Mouse (Mus musculus) retina, embryonic 14.5 days (tissue): ENCODE data around the gene Zfp523.
"Not testable (repeated sequence)": the region's sequence is repeated elsewhere in the genome, so short reads cannot be mapped to it uniquely, and the experiment has no call there.

Experiments used
- DNase-seq: peaks from one replicate; pipeline ENCODE4 v3.0.0-alpha.2; 2015; ENCODE audit warnings: low spot score

Zfp523 gene

DNA sequence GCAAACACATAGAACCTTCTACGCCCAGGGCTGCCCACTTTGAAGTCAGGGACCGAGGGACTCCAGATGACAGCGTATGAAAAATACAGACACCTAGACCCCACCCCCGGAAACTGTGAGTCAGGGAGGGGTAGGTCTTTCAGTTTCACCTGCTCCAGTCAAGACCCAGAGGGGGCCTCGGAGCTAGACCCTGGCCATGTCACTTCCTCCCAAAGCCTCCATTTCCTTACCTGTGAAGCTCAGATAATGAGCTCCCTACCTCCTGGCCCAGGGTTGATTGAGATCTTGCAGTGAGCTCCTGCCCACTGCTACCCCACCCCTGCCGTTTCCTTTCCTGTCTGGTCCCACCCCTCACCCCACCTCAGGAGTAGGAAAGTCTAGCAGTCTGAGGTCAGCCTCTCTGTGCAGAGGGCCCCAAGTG lies 35.0 kb downstream of the Zfp523 start:
- no peak for DNase-seq

DNA sequence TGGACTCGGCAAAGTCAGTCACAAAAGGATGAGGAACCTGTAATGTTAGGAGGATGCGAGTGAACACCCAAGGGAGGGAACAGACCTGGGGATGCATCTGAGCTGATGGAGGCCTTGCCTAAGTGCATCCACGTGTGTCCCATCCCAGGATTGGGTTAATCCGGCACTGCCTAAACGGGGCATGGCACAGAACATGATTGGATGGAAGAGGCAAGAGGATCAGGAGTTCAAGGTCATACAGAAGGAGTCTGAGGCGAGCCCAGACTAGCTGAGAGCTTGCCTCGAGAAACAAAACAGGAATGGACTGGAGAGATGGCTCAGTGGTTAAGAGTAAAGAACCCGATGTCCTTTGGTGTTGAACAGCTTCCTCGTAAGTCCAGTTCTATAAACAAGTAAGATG lies 35.5 kb downstream of the Zfp523 start:
- no peak for DNase-seq

DNA sequence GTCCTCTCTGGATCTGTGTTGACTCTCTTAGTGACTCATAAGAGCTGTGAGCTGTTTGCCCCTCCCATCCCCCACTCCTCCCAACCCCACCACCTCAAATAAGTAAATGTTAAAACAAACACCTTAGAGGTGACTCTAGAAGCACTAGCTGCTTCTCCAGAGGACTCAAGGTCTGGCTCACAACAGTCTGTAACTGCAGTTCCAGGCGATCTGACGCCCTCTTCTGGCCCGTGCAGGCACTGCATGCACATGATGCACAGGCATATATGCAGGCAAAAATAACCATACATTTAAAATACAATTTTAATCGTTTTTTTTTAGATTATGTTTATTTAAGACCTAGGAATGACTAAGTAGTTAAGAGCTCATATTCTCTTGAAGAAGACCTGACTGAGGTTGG lies 36.3 kb downstream of the Zfp523 start:
- no peak for DNase-seq

DNA sequence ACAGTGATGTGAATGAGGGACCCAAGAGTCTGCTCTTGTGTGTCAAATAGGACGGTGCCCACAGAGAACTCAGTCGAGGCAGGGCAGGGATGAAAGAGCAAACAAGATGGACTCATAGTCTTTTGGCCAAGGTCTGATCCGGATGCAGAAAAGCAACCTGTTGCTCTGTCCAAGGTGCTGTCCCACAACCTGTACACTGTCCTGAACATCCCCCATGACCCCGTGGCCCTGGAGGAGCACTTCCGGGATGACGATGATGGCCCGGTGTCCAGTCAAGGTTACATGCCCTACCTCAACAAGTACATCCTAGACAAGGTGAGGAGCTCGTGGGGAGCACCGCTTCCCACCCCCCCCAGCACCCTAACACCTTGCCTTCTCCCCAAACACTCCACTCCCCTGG lies 39.9 kb downstream of the Zfp523 start:
- no peak for DNase-seq

DNA sequence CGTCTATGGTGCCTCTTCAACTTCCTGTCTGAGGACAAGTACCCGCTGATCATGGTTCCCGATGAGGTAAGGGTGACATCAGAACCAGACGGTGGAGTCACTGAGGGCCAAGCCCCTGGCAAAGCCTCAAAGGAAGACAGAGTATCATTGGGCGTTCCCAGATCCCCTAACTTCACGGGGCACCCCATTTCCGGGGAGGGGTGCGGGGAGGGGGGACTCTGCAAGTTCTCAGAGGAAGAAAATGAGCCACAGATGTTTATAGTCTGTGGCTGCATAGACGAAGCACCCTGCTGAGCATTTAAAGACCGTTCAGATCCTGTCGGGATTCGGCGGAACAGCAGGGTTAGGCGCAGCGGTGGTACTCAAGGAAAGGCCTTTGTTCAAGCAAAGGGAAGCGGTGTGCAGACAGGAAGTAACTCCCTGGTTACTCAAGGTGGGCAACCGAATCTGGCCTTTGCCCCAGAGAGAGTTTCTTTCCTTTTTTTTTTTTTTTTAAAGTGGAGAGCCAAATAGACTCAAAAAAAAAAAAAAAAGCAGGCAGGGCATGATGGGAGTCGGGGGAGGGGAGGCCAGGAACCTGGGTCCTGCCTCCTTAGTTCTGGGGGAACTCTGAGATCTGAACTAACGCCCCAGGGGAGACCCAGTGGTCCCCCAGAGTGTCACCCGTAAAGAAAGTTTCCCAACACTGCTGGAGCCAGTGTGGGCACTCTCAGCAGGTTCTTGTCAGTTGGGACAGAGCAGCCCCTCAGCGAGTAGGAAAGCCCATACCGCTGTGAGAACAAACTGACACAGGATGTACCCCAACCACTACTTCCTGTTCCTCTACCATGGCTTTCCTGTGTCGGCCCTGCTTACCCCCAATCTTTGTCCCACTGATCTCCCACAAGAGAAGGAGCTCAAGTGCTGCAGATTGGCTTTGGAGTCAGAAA lies 41.1 kb downstream of the Zfp523 start:
- no peak for DNase-seq

DNA sequence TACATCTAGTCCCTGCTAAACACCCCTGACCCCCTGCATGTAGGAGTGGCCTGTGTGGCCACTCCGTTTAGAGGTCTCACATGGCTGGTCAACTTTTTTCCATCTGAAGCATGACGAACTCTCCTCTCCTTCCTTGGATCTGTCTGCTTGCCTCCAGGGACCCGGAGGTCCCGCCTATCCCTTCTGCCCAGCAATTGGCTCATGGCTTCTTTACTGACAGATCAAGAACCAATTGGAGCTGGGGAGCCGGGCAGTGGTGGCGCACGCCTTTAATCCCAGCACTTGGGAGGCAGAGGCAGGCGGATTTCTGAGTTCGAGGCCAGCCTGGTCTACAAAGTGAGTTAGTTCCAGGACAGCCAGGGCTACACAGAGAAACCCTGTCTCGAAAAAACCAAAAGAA lies 45.5 kb downstream of the Zfp523 start:
- not testable (repeated sequence) for DNase-seq

DNA sequence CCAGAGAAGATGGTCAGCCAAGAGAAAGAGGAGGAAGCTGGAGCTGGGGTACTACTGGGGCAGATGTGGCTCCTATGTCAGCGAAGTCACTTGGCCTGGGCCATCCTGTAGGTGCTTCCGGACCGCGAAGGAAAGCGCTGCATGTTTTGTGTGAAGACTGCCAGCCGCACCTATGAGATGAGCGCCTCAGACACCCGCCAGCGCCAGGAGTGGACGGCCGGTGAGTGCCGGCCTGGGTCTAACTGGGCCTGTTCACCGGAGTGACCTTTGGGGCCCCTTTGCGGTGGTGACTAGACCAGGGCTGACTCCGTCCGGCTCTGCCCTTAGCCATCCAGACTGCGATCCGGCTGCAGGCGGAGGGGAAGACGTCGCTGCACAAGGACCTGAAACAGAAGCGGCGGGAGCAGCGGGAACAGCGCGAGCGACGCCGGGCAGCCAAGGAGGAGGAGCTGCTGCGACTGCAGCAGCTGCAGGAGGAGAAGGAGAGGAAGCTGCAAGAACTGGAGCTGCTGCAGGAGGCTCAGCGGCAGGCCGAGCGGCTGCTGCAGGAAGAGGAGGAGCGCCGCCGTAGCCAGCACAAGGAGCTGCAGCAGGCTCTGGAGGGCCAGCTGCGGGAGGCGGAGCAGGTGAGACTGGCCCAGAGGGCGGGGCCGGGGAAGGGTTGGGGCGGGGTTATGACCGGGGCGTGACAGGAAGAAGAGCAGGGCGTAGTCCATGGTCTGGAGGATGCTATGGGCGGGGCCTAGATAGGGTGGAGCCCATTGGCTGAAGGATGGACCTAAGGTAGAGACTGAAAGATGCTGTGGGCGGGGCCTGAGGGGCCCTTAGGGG lies 46.8 kb downstream of the Zfp523 start:
- peak; percentile 90 for DNase-seq

DNA sequence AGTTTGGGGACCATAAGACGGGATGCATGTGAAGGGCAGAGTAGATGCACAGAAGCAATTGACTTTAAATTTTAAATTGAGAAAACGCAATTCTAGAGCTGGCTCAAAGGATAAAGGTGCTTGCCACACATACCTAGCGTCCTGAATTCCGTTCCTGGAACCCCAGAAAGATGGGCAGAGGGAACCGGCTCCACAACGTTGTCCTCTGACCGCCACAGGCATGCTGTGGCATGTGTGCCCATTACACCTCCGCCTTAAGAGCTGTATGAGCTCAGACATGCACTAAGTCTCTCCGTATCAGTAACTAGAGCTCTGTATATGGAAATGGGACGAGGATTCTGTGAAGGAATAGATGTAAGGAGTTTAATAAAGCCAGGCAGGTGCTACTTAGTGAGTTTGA lies 47.7 kb downstream of the Zfp523 start:
- DNase-seq: no peak

DNA sequence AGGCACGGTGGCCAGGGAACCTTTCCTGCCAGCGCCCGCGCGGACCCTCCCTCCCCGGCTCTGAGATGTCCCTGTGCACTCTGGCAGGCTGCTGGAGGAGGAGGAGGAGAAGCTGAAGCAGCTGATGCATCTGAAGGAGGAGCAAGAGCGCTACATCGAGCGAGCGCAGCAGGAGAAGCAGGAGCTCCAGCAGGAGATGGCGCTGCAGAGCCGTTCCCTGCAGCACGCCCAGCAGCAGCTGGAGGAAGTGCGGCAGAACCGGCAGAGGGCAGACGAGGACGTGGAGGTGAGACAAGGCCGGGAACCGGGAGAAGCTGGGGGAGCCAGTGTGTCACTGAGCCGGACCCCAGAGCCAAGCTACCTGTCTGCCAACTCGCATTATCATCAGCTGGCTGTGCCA lies 49.1 kb downstream of the Zfp523 start:
- DNase-seq: peak; percentile 95

DNA sequence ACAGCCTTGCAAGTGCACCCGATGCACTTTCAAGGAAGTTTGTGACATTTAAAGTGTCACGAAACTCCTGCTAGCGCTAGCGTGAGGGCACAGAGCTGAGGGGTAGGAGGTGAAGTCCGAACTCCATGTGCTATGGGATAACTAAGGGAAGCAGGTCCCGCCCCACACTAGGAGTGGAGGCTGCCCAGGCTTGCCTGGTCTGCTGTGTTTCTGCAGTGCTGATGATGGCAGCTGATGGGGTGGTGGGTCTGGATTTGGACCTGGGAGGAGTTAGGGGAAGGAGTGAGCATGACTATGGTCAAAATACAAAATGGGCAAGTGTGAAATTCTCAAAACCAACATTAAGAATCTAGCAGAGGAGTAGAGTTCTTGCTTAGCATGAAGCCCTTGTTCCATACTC lies 53.6 kb downstream of the Zfp523 start:
- no peak for DNase-seq

DNA sequence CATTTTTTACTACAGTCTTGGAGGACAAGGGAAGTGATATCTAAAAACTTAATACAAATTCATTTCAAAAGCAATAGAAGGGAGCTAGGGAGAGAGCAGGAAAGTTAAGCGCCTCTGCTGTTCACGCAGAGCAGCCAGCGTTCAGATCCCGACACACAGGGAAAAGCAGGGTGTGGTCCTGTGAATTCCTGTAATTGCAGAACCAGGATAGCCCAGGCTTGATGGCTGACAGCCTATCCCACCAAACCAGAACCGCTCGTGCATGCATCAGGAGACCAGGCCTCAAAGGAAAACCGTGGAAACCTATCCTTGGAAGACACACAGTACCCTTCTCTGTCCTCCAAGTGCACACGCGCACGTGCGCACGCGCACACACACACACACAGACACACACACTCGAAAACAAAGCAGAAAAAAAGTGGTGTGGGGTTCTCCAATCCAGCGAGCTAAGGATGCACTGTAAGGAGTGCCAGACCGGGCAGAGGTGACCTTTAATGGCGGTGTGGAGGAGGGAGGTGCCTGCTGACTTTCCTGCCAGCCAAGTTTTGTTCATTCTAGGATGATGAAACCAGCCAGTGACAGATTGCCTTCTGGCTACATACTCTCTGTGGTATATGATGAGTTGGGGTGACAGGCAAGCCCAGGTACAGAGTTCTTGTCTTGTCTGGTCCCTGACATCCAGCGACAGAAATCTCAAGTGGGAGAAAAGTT lies 54.3 kb downstream of the Zfp523 start:
- no peak for DNase-seq

DNA sequence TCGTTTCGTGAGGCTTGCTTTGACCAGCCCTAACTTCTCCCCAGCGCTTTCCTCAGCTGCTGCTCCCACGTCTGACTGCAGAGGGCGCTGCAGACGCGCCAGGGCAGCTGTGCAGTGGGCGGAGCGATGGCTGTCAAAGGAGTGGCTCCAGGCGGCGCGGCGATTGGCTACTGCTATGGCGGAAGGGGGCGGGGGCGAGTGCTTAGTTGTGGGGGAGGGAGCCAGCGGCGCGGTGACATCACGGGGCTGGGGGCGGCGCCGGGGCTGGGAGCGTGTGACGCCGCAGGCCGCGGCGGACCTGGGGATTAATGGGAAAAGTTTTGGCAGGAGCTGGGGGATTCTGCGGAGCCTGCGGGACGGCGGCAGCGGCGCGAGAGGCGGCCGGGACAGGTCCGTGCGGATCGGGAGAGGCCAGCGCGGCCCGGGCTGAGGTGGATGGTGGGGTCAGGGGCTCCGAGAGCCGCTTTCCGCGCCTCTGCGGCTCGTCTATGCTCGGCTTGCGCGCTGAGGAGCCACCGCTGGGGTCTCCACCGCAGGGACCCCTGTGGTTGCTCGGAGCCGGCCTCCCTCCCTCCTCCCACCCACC lies 55.6 kb downstream of the Zfp523 start, which contains the start of gene Ppard:
Gene Ppard, plus strand, starts transcription at position 226 of the 586 bp plus-strand sequence.
- DNase-seq: peak; percentile 99

DNA sequence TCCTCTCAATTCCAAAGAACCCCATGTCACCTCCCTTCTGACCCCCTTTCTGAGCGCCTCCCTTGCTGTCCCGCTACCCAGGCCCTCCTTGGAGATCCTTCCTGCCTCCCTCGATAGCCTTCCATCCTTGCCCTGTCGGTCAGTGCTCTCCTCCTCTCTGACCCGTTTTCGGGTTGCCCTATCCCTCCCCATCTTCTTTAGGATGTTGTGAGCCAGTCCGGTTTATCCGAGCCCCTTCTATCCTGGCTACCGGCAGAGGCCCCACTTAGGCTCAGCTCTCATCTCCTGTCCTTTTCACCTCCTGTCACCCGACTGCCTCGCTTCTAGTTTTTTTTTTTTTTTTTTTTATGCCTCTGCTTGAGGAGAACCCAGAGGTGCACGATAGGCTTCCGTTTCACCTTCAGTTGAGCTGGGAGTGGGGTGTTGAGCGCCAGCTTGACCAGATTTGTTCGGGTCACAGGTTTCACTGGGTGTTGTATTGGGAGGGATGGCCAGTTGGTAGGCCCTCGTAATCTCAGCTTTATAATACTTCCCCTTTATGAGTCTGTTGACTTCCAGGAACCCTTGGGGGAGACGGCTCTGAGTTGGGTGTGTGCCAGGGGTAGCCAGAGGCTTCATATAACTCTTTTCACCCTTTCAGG lies 56.3 kb downstream of the Zfp523 start:
- no peak for DNase-seq

DNA sequence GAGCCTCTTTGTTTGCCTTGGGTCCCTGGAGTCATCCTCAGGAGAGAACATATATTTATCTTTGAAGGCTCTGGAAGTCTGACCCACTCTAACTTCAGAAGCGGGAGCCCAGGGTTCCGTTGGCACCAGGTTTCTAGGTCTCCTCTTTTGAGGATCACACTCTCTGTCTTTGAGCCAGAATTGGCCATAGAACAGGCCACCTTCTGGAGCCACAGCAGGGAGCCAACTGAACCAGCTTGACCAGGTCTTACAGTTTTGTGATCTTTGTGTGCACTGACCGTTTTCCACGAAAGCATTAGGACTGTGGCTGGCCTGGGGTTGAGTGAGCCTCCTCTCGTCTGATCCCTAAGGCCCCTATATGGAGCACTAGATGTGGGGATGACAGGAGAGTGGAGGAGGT lies 57.7 kb downstream of the Zfp523 start:
- DNase-seq: no peak

DNA sequence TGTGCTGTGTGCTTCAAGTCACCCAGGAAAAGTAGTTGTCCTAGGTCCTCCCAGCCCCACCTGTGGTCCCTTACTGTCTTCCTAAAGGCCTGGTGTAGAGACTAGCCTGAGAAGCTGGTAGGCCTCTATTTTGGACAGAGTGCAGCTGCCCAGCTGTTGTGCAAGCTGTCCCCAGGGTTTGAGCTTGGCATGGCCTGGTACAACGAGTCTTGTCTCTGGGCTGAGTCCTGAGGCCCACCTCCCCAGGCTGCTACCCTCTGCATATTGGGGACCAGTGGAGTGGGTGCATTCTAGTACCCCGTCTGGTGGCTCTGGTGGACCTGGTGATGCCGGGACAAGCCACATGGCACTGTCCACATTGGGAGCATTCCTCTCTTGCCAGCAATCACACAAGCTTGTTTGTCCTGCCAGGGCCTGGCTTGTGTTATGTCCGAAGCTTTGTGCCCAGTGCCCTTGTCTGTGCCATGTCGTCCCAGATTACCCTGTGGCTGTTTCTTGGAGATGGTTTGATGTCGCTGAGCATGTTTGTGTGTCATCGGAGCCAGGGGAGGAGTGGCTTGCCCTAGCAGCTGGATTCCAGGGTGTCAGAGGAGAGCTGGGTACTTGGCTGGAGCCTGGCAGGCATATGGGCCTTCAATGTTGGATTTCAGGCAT lies 59.2 kb downstream of the Zfp523 start:
- DNase-seq: no peak

DNA sequence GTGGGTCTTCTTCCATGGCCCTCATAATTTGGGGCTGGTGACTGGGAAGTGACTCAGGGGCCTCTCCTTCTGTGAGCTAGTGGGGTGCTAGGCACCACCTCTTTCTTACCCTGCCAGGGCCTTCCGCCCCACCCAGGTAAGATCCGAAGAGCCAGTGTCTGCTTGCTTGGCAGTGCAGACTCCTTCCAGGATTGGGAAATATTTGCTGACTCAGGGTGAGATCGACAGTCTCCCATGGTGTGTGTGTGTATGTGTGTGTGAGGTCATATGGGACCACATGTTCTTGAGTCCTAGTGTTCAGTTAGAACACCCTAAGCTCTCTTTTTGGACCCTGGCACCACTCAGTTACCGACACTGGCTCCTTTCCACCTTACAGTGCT lies 59.7 kb downstream of the Zfp523 start:
- no peak for DNase-seq

DNA sequence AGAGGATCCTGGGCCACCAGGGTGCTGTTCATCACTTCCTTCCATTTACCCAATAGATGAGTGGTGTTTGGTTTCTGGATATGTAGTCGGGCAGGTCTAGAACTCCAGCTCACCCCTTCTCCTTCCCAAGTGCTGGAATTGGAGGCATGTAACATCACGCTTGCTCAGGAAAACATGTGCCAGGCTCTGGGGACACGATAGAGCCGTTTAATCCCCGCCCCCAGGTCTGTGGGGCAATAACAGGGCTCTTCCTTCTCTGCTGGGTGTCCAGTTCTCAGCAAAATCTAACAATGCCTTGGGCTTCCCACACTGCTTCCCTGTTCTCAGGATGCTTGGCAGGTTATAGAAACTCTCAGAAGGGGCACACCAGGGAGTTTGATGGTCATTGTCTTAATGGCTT lies 60.4 kb downstream of the Zfp523 start:
- DNase-seq: no peak

DNA sequence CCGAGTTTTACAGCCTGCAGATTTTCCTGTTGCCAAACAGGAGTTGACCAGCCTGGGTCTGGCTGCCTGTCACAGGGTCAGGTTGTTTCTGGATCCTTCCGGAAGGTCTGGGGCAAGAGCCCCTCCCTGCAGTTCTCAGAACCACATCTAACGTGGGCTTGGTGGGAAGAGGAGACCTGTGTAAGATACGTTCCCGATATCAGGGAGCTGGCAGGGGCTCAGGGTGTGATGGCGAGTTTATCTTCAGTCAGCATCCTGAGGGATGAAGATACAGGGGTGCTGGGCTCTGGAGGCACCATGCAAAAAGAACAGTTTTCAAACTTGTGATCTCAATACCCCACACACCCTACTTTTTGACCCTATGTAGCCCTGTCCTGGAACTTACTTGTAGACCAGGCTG lies 60.9 kb downstream of the Zfp523 start:
- no peak for DNase-seq

DNA sequence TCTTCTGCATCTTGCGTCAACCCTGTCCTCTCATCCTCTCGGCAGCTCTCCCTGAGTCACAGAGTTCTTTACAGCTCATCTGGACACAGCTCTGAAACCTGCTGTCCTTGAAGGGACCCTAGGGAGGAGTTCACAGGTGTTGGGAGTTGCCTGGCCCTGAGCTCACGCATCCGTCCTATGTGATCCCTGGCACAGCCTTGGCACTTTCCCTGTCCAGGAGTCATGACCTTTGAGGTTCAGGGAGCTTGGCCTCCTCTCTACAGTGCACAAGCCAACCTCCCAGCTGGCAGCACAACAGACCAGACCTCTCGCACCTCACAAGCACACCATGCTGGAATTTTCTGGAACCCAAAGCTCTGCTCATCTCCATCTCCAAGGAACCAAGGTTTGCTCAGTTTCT lies 63.9 kb downstream of the Zfp523 start:
- DNase-seq: no peak

DNA sequence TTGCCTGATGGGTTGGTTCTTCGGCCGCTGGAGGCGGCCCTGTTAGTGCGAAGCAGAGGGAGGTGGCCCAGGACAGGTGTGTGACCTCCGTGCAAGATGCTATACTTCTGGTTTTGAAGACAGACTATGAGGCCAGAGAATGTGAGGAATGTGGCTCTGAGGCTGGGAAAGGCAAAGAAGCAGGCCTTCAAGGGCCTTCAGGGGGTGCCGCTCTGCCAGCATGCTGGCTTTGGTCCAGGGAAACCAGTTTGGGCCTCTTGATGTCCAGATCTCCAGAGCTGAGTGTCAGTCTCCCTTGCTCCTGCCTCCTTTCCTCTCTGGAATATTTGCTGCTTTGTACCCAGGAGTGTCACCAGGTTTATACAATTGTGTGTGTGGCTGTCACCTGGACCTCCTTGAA lies 65.4 kb downstream of the Zfp523 start:
- DNase-seq: no peak

DNA sequence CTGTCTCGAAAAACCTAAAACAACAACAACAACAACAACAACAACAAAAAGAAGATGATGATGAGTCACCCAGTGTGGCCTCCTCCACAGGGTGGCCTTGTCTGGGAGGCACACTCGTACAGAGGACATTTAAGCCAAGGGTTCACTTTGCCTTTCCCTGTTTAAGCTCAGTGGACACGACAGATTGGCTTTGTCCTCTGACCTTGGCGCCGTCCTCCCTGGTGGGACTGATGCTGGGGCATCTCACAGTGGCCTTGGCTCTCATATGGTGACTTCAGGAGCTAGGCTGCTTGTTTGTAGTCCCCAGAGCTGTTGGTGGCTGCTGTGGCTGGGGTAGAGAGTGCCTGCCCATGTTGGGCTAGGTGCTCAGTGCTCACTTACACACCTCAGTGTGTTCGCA lies 67.3 kb downstream of the Zfp523 start:
- DNase-seq: no peak
